Mouse (Mus musculus) stomach, embryonic 16.5 days (tissue): ENCODE measurements around the gene Hmga2. TPM values are rescaled to one million over a fixed set of nuclear protein-coding genes. Genes with fewer than 3 reads are reported as not detected.

Source experiments
- ATAC-seq: fragments of 200-750 bp; cut with Nextera tagmentation; 2 replicates; pipeline ENCODE4 v1.8.0; 2017; ENCODE audit warnings: moderate number of reproducible peaks, moderate TSS enrichment; ENCODE audit not compliant: insufficient read depth, low FRiP score
- H3K27ac ChIP-seq: fragments of 300-500 bp; sonication (generic); 2 replicates; pipeline ENCODE4 v1.5.1; 2014; ENCODE audit warnings: low read length
- H3K27me3 ChIP-seq: fragments of 300-500 bp; sonication (generic); 2 replicates; pipeline ENCODE4 v1.6.1; 2014; ENCODE audit warnings: low read length, control low read depth, mixed read lengths; ENCODE audit not compliant: control insufficient read depth, insufficient read depth
- H3K36me3 ChIP-seq: fragments of 300-500 bp; sonication (generic); 2 replicates; pipeline ENCODE4 v1.6.1; 2014; ENCODE audit warnings: low read length; ENCODE audit not compliant: control insufficient read depth, insufficient read depth
- H3K4me1 ChIP-seq: fragments of 300-500 bp; sonication (generic); 2 replicates; pipeline ENCODE4 v1.6.1; 2014; ENCODE audit warnings: low read length, control low read depth, mixed read lengths; ENCODE audit not compliant: control insufficient read depth, insufficient read depth
- H3K4me2 ChIP-seq: fragments of 300-500 bp; sonication (generic); 2 replicates; pipeline ENCODE4 v1.6.1; 2014; ENCODE audit warnings: low read depth, low read length, mixed read lengths
- H3K4me3 ChIP-seq: fragments of 300-500 bp; sonication (generic); replicated peaks from 2 replicates; pipeline ENCODE4 v1.5.1; 2014; ENCODE audit warnings: mild to moderate bottlenecking, low read length
- H3K9ac ChIP-seq: fragments of 300-500 bp; sonication (generic); 2 replicates; pipeline ENCODE4 v1.6.1; 2014; ENCODE audit warnings: low read length
- H3K9me3 ChIP-seq: fragments of 300-500 bp; sonication (generic); replicated peaks from 2 replicates; pipeline ENCODE4 v1.6.1; 2016; ENCODE audit warnings: low read length, control low read depth; ENCODE audit not compliant: control insufficient read depth
- WGBS: fragments of 180-500 bp; shearing (Covaris S2); extraction: QIAGEN DNeasy Blood & Tissue Kit; methylation state at CpG from one replicate; pipeline ENCODE4 v1.1.7; 2014; 5-methylcytosine and 5-hydroxymethylcytosine counted together
- polyA plus RNA-seq: library from polyadenylated mRNA; unstranded; fragments of >200 nt; fragmentation: Nextera tagmentation; extraction: Ambion mirVana; gene quantifications from 2 replicates; pipeline ENCODE4 v1.2.1, GENCODE M21; 2015

Hmga2 gene
- polyA plus RNA-seq, 1 experiment from 2014 or later = 17.7 TPM

- Histone ChIP-seq H3K36me3 (no peaks in the 10 kb centered on the region), H3K4me2 (no peak overlapping the region), H3K27me3 (no peaks in the 10 kb centered on the region), H3K4me1 (no peaks in the 10 kb centered on the region), H3K9ac (no peak overlapping the region), H3K4me3 (no peak overlapping the region), H3K27ac (no peak overlapping the region), H3K9me3 (no peaks in the 10 kb centered on the region)
- ATAC-seq = no peak
Measured at GRCm38 (mm10) chr10:120498086-120498485, 21.8 kb upstream of the Hmga2 start.

GRCm38 (mm10) chr10:120494653-120495052, 18.4 kb upstream of the Hmga2 start:
- no peaks in the 10 kb centered on the region for H3K9me3 ChIP-seq
- 94% methylated on average over 1 of the region's 1 CpGs for WGBS
- no peak overlapping the region for H3K27ac ChIP-seq
- H3K27me3 ChIP-seq = no peaks in the 10 kb centered on the region
- H3K9ac ChIP-seq = no peak overlapping the region
- ATAC-seq = no peak
- H3K36me3 ChIP-seq = no peaks in the 10 kb centered on the region
- H3K4me3 ChIP-seq = no peak overlapping the region
- H3K4me2 ChIP-seq = no peak overlapping the region
- no peaks in the 10 kb centered on the region for H3K4me1 ChIP-seq

- Histone ChIP-seq H3K4me2 (no peak overlapping the region), H3K27ac (no peak overlapping the region), H3K4me3 (no peak overlapping the region), H3K9ac (no peak overlapping the region), H3K36me3 (no peaks in the 10 kb centered on the region), H3K9me3 (peaks cover 9% of the 10 kb centered on the region), H3K27me3 (no peaks in the 10 kb centered on the region), H3K4me1 (no peaks in the 10 kb centered on the region)
- 84% methylated on average over 5 of the region's 5 CpGs for WGBS
- ATAC-seq = no peak
Measured at GRCm38 (mm10) chr10:120491477-120491876, 15.2 kb upstream of the Hmga2 start.

- Histone ChIP-seq H3K4me2 (no peak overlapping the region), H3K36me3 (no peaks in the 10 kb centered on the region), H3K9me3 (peaks cover 12% of the 10 kb centered on the region), H3K27me3 (no peaks in the 10 kb centered on the region), H3K4me1 (no peaks in the 10 kb centered on the region), H3K9ac (no peak overlapping the region), H3K27ac (no peak overlapping the region), H3K4me3 (no peak overlapping the region)
- no peak for ATAC-seq
- WGBS = 82% methylated on average over 3 of the region's 3 CpGs
Measured at GRCm38 (mm10) chr10:120489611-120490010, 13.3 kb upstream of the Hmga2 start.

GRCm38 (mm10) chr10:120488526-120488925, 12.3 kb upstream of the Hmga2 start:
- no peak overlapping the region for H3K27ac ChIP-seq
- no peak for ATAC-seq
- no peaks in the 10 kb centered on the region for H3K4me1 ChIP-seq
- H3K9me3 ChIP-seq = peaks cover 12% of the 10 kb centered on the region
- H3K9ac ChIP-seq = no peak overlapping the region
- whole genome bisulfite sequencing = 78% methylated on average over 4 of the region's 4 CpGs
- H3K27me3 ChIP-seq = no peaks in the 10 kb centered on the region
- no peaks in the 10 kb centered on the region for H3K36me3 ChIP-seq
- no peak overlapping the region for H3K4me3 ChIP-seq
- no peak overlapping the region for H3K4me2 ChIP-seq

- no peak overlapping the region for H3K9ac ChIP-seq
- no peaks in the 10 kb centered on the region for H3K36me3 ChIP-seq
- no peak overlapping the region for H3K27ac ChIP-seq
- H3K9me3 ChIP-seq = peaks cover 12% of the 10 kb centered on the region
- no peak overlapping the region for H3K4me2 ChIP-seq
- WGBS = 100% methylated on average over 1 of the region's 1 CpGs
- H3K4me1 ChIP-seq = no peaks in the 10 kb centered on the region
- H3K4me3 ChIP-seq = no peak overlapping the region
- no peaks in the 10 kb centered on the region for H3K27me3 ChIP-seq
- ATAC-seq = no peak
Measured at GRCm38 (mm10) chr10:120487881-120488280, 11.6 kb upstream of the Hmga2 start.

GRCm38 (mm10) chr10:120485461-120485860, 9.2 kb upstream of the Hmga2 start:
- Histone ChIP-seq H3K4me1 (no peaks in the 10 kb centered on the region), H3K9me3 (peaks cover 12% of the 10 kb centered on the region), H3K4me3 (no peak overlapping the region), H3K27me3 (no peaks in the 10 kb centered on the region), H3K27ac (no peak overlapping the region), H3K4me2 (no peak overlapping the region), H3K36me3 (no peaks in the 10 kb centered on the region), H3K9ac (no peak overlapping the region)
- 55% methylated on average over 1 of the region's 1 CpGs for WGBS
- no peak for ATAC-seq

- WGBS = 59% methylated on average over 4 of the region's 4 CpGs
- Histone ChIP-seq H3K9ac (no peak overlapping the region), H3K27me3 (no peaks in the 10 kb centered on the region), H3K36me3 (no peaks in the 10 kb centered on the region), H3K4me3 (no peak overlapping the region), H3K9me3 (peaks cover 12% of the 10 kb centered on the region), H3K4me1 (no peaks in the 10 kb centered on the region), H3K4me2 (no peak overlapping the region), H3K27ac (no peak overlapping the region)
- no peak for ATAC-seq
Measured at GRCm38 (mm10) chr10:120484144-120484543, 7.9 kb upstream of the Hmga2 start.

- Histone ChIP-seq H3K27me3 (no peaks in the 10 kb centered on the region), H3K9ac (peak overlapping the region; percentile 54; the same call in 1 of the 2 replicates), H3K4me2 (peak overlapping the region; percentile 98), H3K9me3 (no peaks in the 10 kb centered on the region), H3K36me3 (no peaks in the 10 kb centered on the region), H3K4me3 (peak overlapping the region; percentile 89), H3K4me1 (peaks cover 8% of the 10 kb centered on the region), H3K27ac (no peak overlapping the region)
- WGBS = under 1% methylated on average over 16 of the region's 16 CpGs
- no peak for ATAC-seq
Measured at GRCm38 (mm10) chr10:120478164-120478563, 1.9 kb upstream of the Hmga2 start.

GRCm38 (mm10) chr10:120477501-120477900, 1.2 kb upstream of the Hmga2 start:
- Histone ChIP-seq H3K4me2 (peak overlapping the region; percentile 98), H3K27me3 (no peaks in the 10 kb centered on the region), H3K4me3 (peak overlapping the region; percentile 89), H3K27ac (peak overlapping the region; percentile 96), H3K36me3 (no peaks in the 10 kb centered on the region), H3K9me3 (no peaks in the 10 kb centered on the region), H3K4me1 (peaks cover 13% of the 10 kb centered on the region), H3K9ac (peak overlapping the region; percentile 96)
- ATAC-seq = no peak
- WGBS = under 1% methylated on average over 21 of the region's 21 CpGs
